Comparison of ENCODE assay signal across 8 mouse cellular contexts in the genomic region with DNA sequence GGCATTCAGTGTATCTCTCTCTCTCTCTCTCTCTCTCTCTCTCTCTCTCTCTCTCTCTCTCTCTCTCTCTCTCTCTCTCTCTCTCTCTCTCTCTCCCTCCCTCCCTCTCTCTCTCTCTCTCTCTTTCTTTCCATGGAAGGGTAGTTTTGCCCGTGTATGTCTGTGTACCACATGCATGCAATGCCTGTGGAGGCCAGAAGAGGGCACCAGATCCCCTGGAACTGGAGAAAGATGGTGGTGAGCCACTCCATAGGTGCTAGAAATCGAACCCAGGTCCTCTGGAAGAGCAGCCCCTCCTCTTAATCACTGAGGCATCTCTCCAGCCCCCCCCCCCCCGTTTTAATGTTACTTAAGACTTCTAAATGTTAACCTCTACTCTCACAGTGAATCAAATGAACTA. TPM values are rescaled to one million over a fixed set of nuclear protein-coding genes. Genes with fewer than 3 reads are reported as not detected.
DNase-seq lines count a peak whose midpoint lies in the region; ATAC-seq and TF ChIP-seq lines count a peak whose summit lies in the region.
"Not testable (repeated sequence)": the region's sequence is repeated elsewhere in the genome, so short reads cannot be mapped to it uniquely, and the experiment has no call there.

No protein-coding gene starts in this region.

- H3K36me3 ChIP-seq in lung, embryonic 14.5 days (ENCODE audit: insufficient read depth), result not testable (repeated sequence)
- peaks cover 26% of the 10 kb centered on the region for H3K36me3 ChIP-seq in small intestine, adult 2 months (ENCODE audit: control insufficient read depth, insufficient read depth, low read length)

- DNase-seq in CD4-positive helper T cell, adult 2 months (ENCODE audit: low read depth, low spot score), result peak; percentile 9
- DNase-seq in Patski (ENCODE audit: low read depth, low spot score); layer of hippocampus, adult 2 months (ENCODE audit: low spot score in 2 of 2): not testable (repeated sequence)
- peak; percentile 25 to 26 for DNase-seq in cerebellum, postnatal 10 days
- DNase-seq in heart, postnatal 4 days, result peak; percentile 15
- peak; percentile 13 for DNase-seq in lung, embryonic 14.5 days
- DNase-seq in thymus, postnatal 4 days, result peak; percentile 56

- not testable (repeated sequence) for H3K4me2 ChIP-seq in lung, embryonic 14.5 days

- H3K4me3 ChIP-seq in layer of hippocampus, adult 2 months; lung, embryonic 14.5 days (ENCODE audit: low read depth, low read length); small intestine, adult 2 months (ENCODE audit: low read depth, low read length): not testable (repeated sequence)

- WGBS in lung, embryonic 14.5 days, result 43% methylated on average over 3 of the region's 3 CpGs
- 41% methylated on average over 3 of the region's 3 CpGs for WGBS in small intestine, adult 2 months

- H3K27me3 ChIP-seq in Patski; lung, embryonic 14.5 days (ENCODE audit: insufficient read depth, low read length); small intestine, adult 2 months (ENCODE audit: control insufficient read depth, insufficient read depth, low read length): not testable (repeated sequence)

- H3K4me1 ChIP-seq in lung, embryonic 14.5 days (ENCODE audit: insufficient read depth), result not testable (repeated sequence)
- peaks cover 30% of the 10 kb centered on the region for H3K4me1 ChIP-seq in small intestine, adult 2 months (ENCODE audit: control insufficient read depth, insufficient read depth, insufficient read length, low read length)

- H3K9me3 ChIP-seq in lung, embryonic 14.5 days (ENCODE audit: low read depth, low read length), result not testable (repeated sequence)

- not testable (repeated sequence) for ATAC-seq in Patski; lung, embryonic 14.5 days (ENCODE audit: insufficient read depth)

- in situ Hi-C loops in Patski (cut with MboI; ENCODE audit: low pct_unique_long_range_greater_than_20kb), result not testable (repeated sequence)

- CTCF ChIA-PET in Patski (lab: Charles Lee), result not testable (repeated sequence)

- peak; percentile 58 for TF ChIP-seq CTCF in Patski (IDR thresholded peaks at IDR 0.05)
- TF ChIP-seq CTCF in layer of hippocampus, adult 2 months (conservative IDR thresholded peaks at IDR 0.05), result peak; percentile 54
- TF ChIP-seq CTCF in lung, embryonic 14.5 days (IDR thresholded peaks at IDR 0.05; ENCODE audit: low read depth), result peak; percentile 55
- TF ChIP-seq CTCF in small intestine, adult 2 months (IDR thresholded peaks at IDR 0.05; ENCODE audit: extremely low read depth, insufficient read length, insufficient replicate concordance, low read depth, low read length), result peak; percentile 57; the same call in 1 of the 2 replicates

- not testable (repeated sequence) for H3K9ac ChIP-seq in lung, embryonic 14.5 days

- H3K27ac ChIP-seq in layer of hippocampus, adult 2 months; lung, embryonic 14.5 days (ENCODE audit: low read depth); small intestine, adult 2 months (ENCODE audit: insufficient read depth, low read depth, low read length): not testable (repeated sequence)

- not testable (repeated sequence) for TF ChIP-seq POLR2A in small intestine, adult 2 months (IDR thresholded peaks at IDR 0.05; ENCODE audit: low read depth, low read length)

- POLR2A ChIA-PET in Patski (lab: Charles Lee), result not testable (repeated sequence)

RNA-seq across cellular contexts. Expression of gene Cbll1, which starts 39.1 kb away (rescaled TPM):
- 13.2 TPM for polyA plus RNA-seq in Patski (2021)
- total RNA-seq in heart, postnatal 4 days (2021), result 10 to 100 TPM; 13.6 to 15.1 TPM
- 10 to 100 TPM; 23.7 to 27.1 TPM for total RNA-seq in layer of hippocampus, adult 2 months (2021)
- polyA plus RNA-seq in lung, embryonic 14.5 days (2014; fragmentation: Nextera tagmentation; extraction: Ambion mirVana), result 19.5 and 21.1 TPM in 2 replicates
- 1.8 and 4.1 TPM in 2 replicates for polyA plus RNA-seq in small intestine, adult 2 months (2012; rRNA removed)
